Mouse (Mus musculus): Measurements from ENCODE around the gene Rad51b.

DNA sequence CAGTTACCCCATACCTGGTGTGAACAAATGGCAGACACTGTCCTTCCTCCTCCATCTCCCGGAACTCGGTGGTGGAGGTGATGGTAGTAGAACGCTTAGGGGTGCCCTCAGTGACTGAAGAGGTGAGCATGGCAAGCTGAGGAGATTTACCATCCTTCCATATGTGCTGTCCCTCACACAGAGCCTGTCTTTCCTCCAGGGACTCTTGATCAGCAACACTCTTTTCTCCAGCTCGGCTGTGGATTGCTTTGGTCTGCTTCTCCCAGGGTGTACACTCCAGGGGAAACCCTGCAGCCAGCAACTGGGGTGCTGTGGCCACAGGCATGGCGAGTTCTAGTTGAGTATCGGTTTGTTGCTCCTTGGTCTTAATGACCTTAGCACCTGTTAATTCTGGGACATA, 350.3 kb downstream of the Rad51b start:
- TF ChIP-seq CTCF (IDR thresholded peaks at IDR 0.05; ENCODE audit: low read depth) = no peak
- no peak for TF ChIP-seq EP300 (IDR thresholded peaks at IDR 0.05; ENCODE audit: low read depth)
